Mouse (Mus musculus) brain, embryonic 14.5 days (tissue): ENCODE measurements around the gene Ehbp1. TPM values are rescaled to one million over a fixed set of nuclear protein-coding genes. Genes with fewer than 3 reads are reported as not detected.
A peak's percentile ranks its signal among the peaks of the same experiment; 100 is the strongest.

Experiments used
- DNase-seq: peaks from one replicate; pipeline ENCODE4 v3.0.0-alpha.2; 2011; ENCODE audit warnings: low read depth
- CTCF ChIP-seq: fragments of 200-500 bp; IDR thresholded peaks from 2 replicates; pipeline ENCODE4 v1.5.1; 2012; ENCODE audit warnings: inconsistent platforms, mild to moderate bottlenecking, moderate library complexity, borderline replicate concordance; ENCODE audit not compliant: insufficient read depth, insufficient read length; ENCODE audit errors: extremely low read depth
- POLR2A ChIP-seq: fragments of 200-500 bp; IDR thresholded peaks from 2 replicates; pipeline ENCODE4 v1.6.1; 2012; ENCODE audit warnings: mild to moderate bottlenecking, inconsistent platforms, borderline replicate concordance; ENCODE audit not compliant: poor library complexity, insufficient read depth, insufficient read length, severe bottlenecking; ENCODE audit errors: extremely low read depth
- polyA plus RNA-seq: library from polyadenylated mRNA; depleted of rRNA; stranded (reverse); fragments of >200 nt; gene quantifications from 2 replicates; pipeline ENCODE4 v1.2.3, GENCODE M21; 2012

Gene Ehbp1
- polyA plus RNA-seq, 1 experiment, result 42.8 TPM

- DNase-seq, result peak; percentile 63
- TF ChIP-seq CTCF (no peak), POLR2A (0 out of 2 replicates have a peak, but pooled peaks have one; percentile 0)
Observed at GRCm38 (mm10) chr11:22002062-22002782, 339.9 kb downstream of the Ehbp1 start.

- TF ChIP-seq CTCF (no peak), POLR2A (peak; percentile 6; the same call in 1 of the 2 replicates)
- DNase-seq, result peak; percentile 94
Observed at GRCm38 (mm10) chr11:22001321-22002061, 340.6 kb downstream of the Ehbp1 start.

GRCm38 (mm10) chr11:22000316-22001076 lies 341.6 kb downstream of the Ehbp1 start:
- peak; percentile 47 for DNase-seq
- TF ChIP-seq CTCF (no peak), POLR2A (no peak)

- DNase-seq, result peak; percentile 66
- TF ChIP-seq POLR2A (no peak), CTCF (no peak)
Observed at GRCm38 (mm10) chr11:21999396-22000315, 342.4 kb downstream of the Ehbp1 start.

- DNase-seq, result peak; percentile 77
- TF ChIP-seq CTCF (peak; percentile 26; the same call in 1 of the 2 replicates), POLR2A (no peak)
Observed at GRCm38 (mm10) chr11:21998141-21999047, 343.7 kb downstream of the Ehbp1 start.

GRCm38 (mm10) chr11:21997561-21998140 lies 344.4 kb downstream of the Ehbp1 start:
- peak; percentile 66 for DNase-seq
- TF ChIP-seq POLR2A, result no peak
- no peak for TF ChIP-seq CTCF

- no peak for TF ChIP-seq CTCF
- TF ChIP-seq POLR2A, result no peak
- peak; percentile 94 for DNase-seq
Observed at GRCm38 (mm10) chr11:21996661-21997560, 345.2 kb downstream of the Ehbp1 start.

- DNase-seq, result peak; percentile 59
- TF ChIP-seq POLR2A, result no peak
- TF ChIP-seq CTCF, result no peak
Observed at GRCm38 (mm10) chr11:21996325-21996647, 345.8 kb downstream of the Ehbp1 start.
